Comparison of ENCODE assay signal across 9 mouse cellular contexts in genomic region chr7:38173871-38174270, GRCm38 (mm10). TPM values are rescaled to one million over a fixed set of nuclear protein-coding genes. Genes with fewer than 3 reads are reported as not detected.
DNase-seq lines count a peak whose midpoint lies in the region; ATAC-seq and TF ChIP-seq lines count a peak whose summit lies in the region.
"Had no signal": no experiment of that assay in that cellular context is flagged by ENCODE, and none has a peak within 500 bp of the region (broad histone marks: within the 10 kb centered on the region; RNA-seq: fewer than 3 reads in every experiment).

No protein-coding gene starts in this region.

- H3K27me3 ChIP-seq in heart, adult 2 months (ENCODE audit: control insufficient read depth, insufficient read depth, low read length) = no peaks in the 10 kb centered on the region
- H3K27me3 ChIP-seq in E14TG2a.4 (ENCODE audit: insufficient read depth, low read length) = peaks cover 39% of the 10 kb centered on the region
- peaks cover 17% of the 10 kb centered on the region for H3K27me3 ChIP-seq in hindbrain, embryonic 10.5 days (ENCODE audit: insufficient read depth, poor library complexity, severe bottlenecking)
- H3K27me3 ChIP-seq in liver, embryonic 16.5 days (ENCODE audit: control insufficient read depth, insufficient read depth, low read depth, low read length) = peaks cover 19% of the 10 kb centered on the region

- peak overlapping the region; percentile 36 for H3K4me2 ChIP-seq in liver, embryonic 16.5 days (ENCODE audit: low read depth, low read length)

- no peak for TF ChIP-seq CTCF in heart, adult 2 months (IDR thresholded peaks at IDR 0.05)
- TF ChIP-seq CTCF in E14TG2a.4 (conservative IDR thresholded peaks at IDR 0.05; ENCODE audit: low read length) = no peak

- H3K9me3 ChIP-seq in E14TG2a.4 (ENCODE audit: low read length) = 0 out of 2 replicates have a peak, but pooled peaks cover 3% of the 10 kb centered on the region
- H3K9me3 ChIP-seq in hindbrain, embryonic 10.5 days = no peaks in the 10 kb centered on the region
- H3K9me3 ChIP-seq in liver, embryonic 16.5 days (replicated peaks; ENCODE audit: control insufficient read depth, low read length) = no peaks in the 10 kb centered on the region

- no peak for TF ChIP-seq EP300 in heart, adult 2 months (IDR thresholded peaks at IDR 0.05; ENCODE audit: insufficient read depth, low read depth, low read length)

- H3K4me1 ChIP-seq in heart, adult 2 months (ENCODE audit: control insufficient read depth, insufficient read depth, low read length) = no peaks in the 10 kb centered on the region
- H3K4me1 ChIP-seq in E14TG2a.4 (replicated peaks; ENCODE audit: low read depth, low read length) = peaks cover 42% of the 10 kb centered on the region
- H3K4me1 ChIP-seq in hindbrain, embryonic 10.5 days (replicated peaks) = peaks cover 16% of the 10 kb centered on the region
- no peaks in the 10 kb centered on the region for H3K4me1 ChIP-seq in liver, embryonic 16.5 days (ENCODE audit: control insufficient read depth, low read depth, low read length)

- intact Hi-C loops in heart, adult 2 months (cut with DNase I) = no loop called here

- WGBS in heart, adult 2 months = 31% methylated on average over 14 of the region's 14 CpGs
- WGBS in hindbrain, embryonic 10.5 days = 9% methylated on average over 14 of the region's 14 CpGs
- WGBS in liver, embryonic 16.5 days (ENCODE audit: insufficient replicate concordance) = 27% methylated on average over 14 of the region's 14 CpGs

- peak overlapping the region; percentile 22 for H3K4me3 ChIP-seq in heart, adult 2 months
- H3K4me3 ChIP-seq in E14TG2a.4 (replicated peaks; ENCODE audit: low read length) = peak overlapping the region; percentile 72
- H3K4me3 ChIP-seq in hindbrain, embryonic 10.5 days = peak overlapping the region; percentile 46
- H3K4me3 ChIP-seq in liver, embryonic 16.5 days (ENCODE audit: low read depth, low read length) = peak overlapping the region; percentile 16; the same call in 1 of the 2 replicates
- H3K4me3 ChIP-seq: erythroblast, embryonic 14.5 days had no signal

- H3K9ac ChIP-seq in heart, adult 2 months (ENCODE audit: low read depth, low read length) = no peak overlapping the region
- H3K9ac ChIP-seq in liver, embryonic 16.5 days (ENCODE audit: low read depth, low read length) = no peak overlapping the region

- no peak for TF ChIP-seq POLR2A in heart, adult 2 months (IDR thresholded peaks at IDR 0.05; ENCODE audit: insufficient read depth, low read depth, low read length)

- no peak for ATAC-seq in liver, embryonic 16.5 days (ENCODE audit: low read depth)

- H3K27ac ChIP-seq in heart, adult 2 months = no peak overlapping the region
- H3K27ac ChIP-seq in hindbrain, embryonic 10.5 days = peak overlapping the region; percentile 91
- H3K27ac ChIP-seq in liver, embryonic 16.5 days (ENCODE audit: low read length) = no peak overlapping the region

- no peaks in the 10 kb centered on the region for H3K79me2 ChIP-seq in heart, adult 2 months (replicated peaks; ENCODE audit: control insufficient read depth, insufficient read depth, low read length)

- no peak for DNase-seq in heart, adult 2 months
- no peak for DNase-seq in heart, adult 8-10 months (ENCODE audit: low spot score)
- no peak for DNase-seq in hindbrain, embryonic 10.5 days (ENCODE audit: low spot score)
- no peak for DNase-seq in cerebellum, adult 11 months
- DNase-seq in adrenal gland, postnatal 25 days = no peak
- DNase-seq in thymus, postnatal 4 days = no peak

- H3K36me3 ChIP-seq in heart, adult 2 months (ENCODE audit: control insufficient read depth, insufficient read depth, low read length) = no peaks in the 10 kb centered on the region
- no peaks in the 10 kb centered on the region for H3K36me3 ChIP-seq in E14TG2a.4 (ENCODE audit: insufficient read depth, low read length)
- no peaks in the 10 kb centered on the region for H3K36me3 ChIP-seq in hindbrain, embryonic 10.5 days
- no peaks in the 10 kb centered on the region for H3K36me3 ChIP-seq in liver, embryonic 16.5 days (ENCODE audit: control insufficient read depth, insufficient read depth)

RNA-seq across cellular contexts. Expression of gene 1600014C10Rik, which starts 9.1 kb away (rescaled TPM):
- 10 to 100 TPM; 31.6 to 32.0 TPM for total RNA-seq in heart, adult 2 months (2021)
- polyA plus RNA-seq in heart, adult 2 months (2012; rRNA removed) = 29.3 and 50.6 TPM in 2 replicates
- total RNA-seq in heart, adult 8-10 months (2022) = 10 to 100 TPM; 32.1 to 42.1 (median 37.4) TPM
- 15.1 and 15.2 TPM in 2 replicates for polyA plus RNA-seq in hindbrain, embryonic 10.5 days (2016; fragmentation: Nextera tagmentation; extraction: Ambion mirVana)
- polyA plus RNA-seq in liver, embryonic 16.5 days (2015; fragmentation: Nextera tagmentation; extraction: Ambion mirVana) = 20.2 and 21.6 TPM in 2 replicates
- total RNA-seq in adrenal gland, postnatal 25 days (2021) = 31.1 and 39.9 TPM in 2 replicates
- polyA plus RNA-seq: erythroblast, embryonic 14.5 days had no signal

RNA-seq across cellular contexts. Expression of gene Plekhf1, which starts 53.9 kb away (rescaled TPM):
- total RNA-seq in heart, adult 2 months (2021) = 10 to 100 TPM in 1 of 2 experiments, 1 to 10 TPM in 1; 9.3 to 14.6 TPM
- 8.6 and 8.9 TPM in 2 replicates for polyA plus RNA-seq in heart, adult 2 months (2012; rRNA removed)
- total RNA-seq in heart, adult 8-10 months (2022) = 10 to 100 TPM in 2 of 4 experiments, 1 to 10 TPM in 2; 7.8 to 11.1 (median 9.0) TPM
- 2.5 and 3.2 TPM in 2 replicates for polyA plus RNA-seq in hindbrain, embryonic 10.5 days (2016; fragmentation: Nextera tagmentation; extraction: Ambion mirVana)
- polyA plus RNA-seq in liver, embryonic 16.5 days (2015; fragmentation: Nextera tagmentation; extraction: Ambion mirVana) = 0.52 and 0.54 TPM in 2 replicates
- 1.9 and 2.2 TPM in 2 replicates for total RNA-seq in adrenal gland, postnatal 25 days (2021)

Comparison
In these comparisons a context has a peak if more than half of its experiments do, and no peak if none do; other contexts are left out.
1. H3K4me3 ChIP-seq: peak in every context shown above with its lines; median percentile 72 in E14TG2a.4; 46 in hindbrain, embryonic 10.5 days; 22 in heart, adult 2 months; 16 in liver, embryonic 16.5 days.